Mouse (Mus musculus) limb, embryonic 10.5 days (tissue): ENCODE measurements around the gene Mapkapk2. TPM values are rescaled to one million over a fixed set of nuclear protein-coding genes. Genes with fewer than 3 reads are reported as not detected.

ENCODE experiments used
- DNase-seq: peaks from one replicate; pipeline ENCODE4 v3.0.0-alpha.2; 2017; ENCODE audit warnings: low spot score
- H3K27ac ChIP-seq: fragments of 300-500 bp; sonication (generic); 2 replicates; pipeline ENCODE4 v1.5.1; 2016; ENCODE audit warnings: mild to moderate bottlenecking
- H3K27me3 ChIP-seq: fragments of 300-500 bp; sonication (generic); 2 replicates; pipeline ENCODE4 v1.6.1; 2016; ENCODE audit warnings: low read depth, mild to moderate bottlenecking; ENCODE audit not compliant: poor library complexity, severe bottlenecking
- H3K36me3 ChIP-seq: fragments of 300-500 bp; sonication (generic); 2 replicates; pipeline ENCODE4 v1.6.1; 2016; ENCODE audit warnings: mild to moderate bottlenecking, moderate library complexity
- H3K4me1 ChIP-seq: fragments of 300-500 bp; sonication (generic); 2 replicates; pipeline ENCODE4 v1.6.1; 2016
- H3K4me3 ChIP-seq: fragments of 300-500 bp; sonication (generic); 2 replicates; pipeline ENCODE4 v1.5.1; 2016; ENCODE audit warnings: mild to moderate bottlenecking, moderate library complexity
- H3K9me3 ChIP-seq: fragments of 300-500 bp; sonication (generic); replicated peaks from 2 replicates; pipeline ENCODE4 v1.6.1; 2016; ENCODE audit warnings: mild to moderate bottlenecking
- WGBS: fragments of 180-500 bp; shearing (Covaris S2); methylation state at CpG from one replicate; pipeline ENCODE4 v1.1.7; 2016; 5-methylcytosine and 5-hydroxymethylcytosine counted together
- polyA plus RNA-seq: library from polyadenylated mRNA; unstranded; fragments of >200 nt; fragmentation: Nextera tagmentation; extraction: Ambion mirVana; gene quantifications from 2 replicates; pipeline ENCODE4 v1.2.1, GENCODE M21; 2016

Gene Mapkapk2
- polyA plus RNA-seq, 1 experiment from 2014 or later: 46.8 TPM

DNA sequence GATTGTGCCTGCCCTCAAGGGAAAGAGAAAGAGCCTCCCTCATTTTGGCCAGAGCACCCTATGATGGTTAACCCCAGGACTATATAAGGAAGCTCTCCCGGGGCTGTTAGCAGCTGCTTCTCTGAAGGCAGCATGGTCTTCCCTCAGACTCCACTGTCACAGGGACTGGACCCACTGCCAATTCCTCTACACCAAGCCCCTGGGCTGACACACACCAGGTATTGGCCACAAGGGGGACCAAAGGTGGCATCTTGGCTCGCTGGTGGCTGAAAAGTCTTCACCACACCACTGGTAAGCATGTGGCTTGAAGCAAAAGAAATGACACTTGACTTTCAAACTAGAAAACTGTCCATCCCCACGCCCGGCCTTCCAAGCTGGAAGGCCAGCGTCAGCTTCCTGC is 47.0 kb downstream of the Mapkapk2 start:
- WGBS: 85% methylated on average over 5 of the region's 5 CpGs

DNA sequence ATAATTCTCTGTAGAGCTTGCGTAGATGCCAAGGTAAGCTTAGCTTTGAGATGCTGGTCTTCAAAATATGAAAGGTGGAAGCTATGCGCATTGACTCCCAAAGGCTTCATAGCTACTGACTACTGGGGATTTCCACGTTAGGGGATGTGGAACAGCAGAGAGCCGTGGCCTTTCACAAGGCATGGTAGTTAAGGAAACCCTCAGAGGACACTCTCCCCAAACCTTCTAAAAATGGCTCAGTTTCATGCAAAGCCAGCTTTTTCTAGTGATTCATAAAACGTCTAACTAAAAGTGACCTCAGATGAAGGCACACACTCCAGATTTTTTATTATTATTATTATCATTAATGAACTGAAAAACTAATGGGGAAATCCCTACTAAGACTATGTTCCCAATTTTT is 47.6 kb downstream of the Mapkapk2 start:
- WGBS: 90% methylated on average over 5 of the region's 5 CpGs
- no peak for DNase-seq

More for the DNA sequence above, 47.0 kb downstream of the Mapkapk2 start:
- no peak for DNase-seq
- peaks cover 36% of the 10 kb centered on the region for H3K36me3 ChIP-seq
- H3K27me3 ChIP-seq: no peaks in the 10 kb centered on the region
- no peaks in the 10 kb centered on the region for H3K9me3 ChIP-seq
- H3K4me1 ChIP-seq: 0 out of 2 replicates have a peak, but pooled peaks cover 6% of the 10 kb centered on the region
- H3K27ac ChIP-seq: no peak overlapping the region
- H3K4me3 ChIP-seq: no peak overlapping the region

DNA sequence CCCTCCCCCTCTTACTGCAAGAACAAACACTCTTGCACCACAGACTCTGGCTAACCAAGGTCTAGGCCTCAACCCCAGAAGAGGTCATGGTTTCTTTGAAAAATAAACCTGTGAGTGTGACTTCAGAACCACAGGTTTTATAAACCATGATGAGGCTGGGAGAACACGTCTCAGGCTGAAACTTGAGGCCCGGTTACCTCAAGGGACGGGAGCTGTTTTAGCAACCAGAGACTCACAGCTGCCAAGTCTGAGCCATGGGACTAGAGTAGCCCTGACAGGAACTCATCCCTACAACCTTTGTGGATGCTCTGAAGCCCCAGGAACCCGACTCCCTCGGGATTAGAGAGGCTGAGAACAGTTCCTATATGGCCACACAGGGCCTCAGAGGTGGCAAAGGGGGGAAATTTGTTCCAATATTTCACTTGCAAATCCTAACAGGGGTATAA is 48.2 kb downstream of the Mapkapk2 start:
- Histone ChIP-seq H3K27me3 (no peaks in the 10 kb centered on the region), H3K4me1 (0 out of 2 replicates have a peak, but pooled peaks cover 6% of the 10 kb centered on the region), H3K36me3 (peaks cover 23% of the 10 kb centered on the region), H3K4me3 (no peak overlapping the region), H3K9me3 (no peaks in the 10 kb centered on the region), H3K27ac (no peak overlapping the region)
- WGBS: 80% methylated on average over 5 of the region's 5 CpGs
- DNase-seq: no peak

More for the DNA sequence above, 47.6 kb downstream of the Mapkapk2 start:
- Histone ChIP-seq H3K36me3 (peaks cover 30% of the 10 kb centered on the region), H3K4me3 (no peak overlapping the region), H3K9me3 (no peaks in the 10 kb centered on the region), H3K27ac (no peak overlapping the region), H3K27me3 (no peaks in the 10 kb centered on the region), H3K4me1 (0 out of 2 replicates have a peak, but pooled peaks cover 6% of the 10 kb centered on the region)

DNA sequence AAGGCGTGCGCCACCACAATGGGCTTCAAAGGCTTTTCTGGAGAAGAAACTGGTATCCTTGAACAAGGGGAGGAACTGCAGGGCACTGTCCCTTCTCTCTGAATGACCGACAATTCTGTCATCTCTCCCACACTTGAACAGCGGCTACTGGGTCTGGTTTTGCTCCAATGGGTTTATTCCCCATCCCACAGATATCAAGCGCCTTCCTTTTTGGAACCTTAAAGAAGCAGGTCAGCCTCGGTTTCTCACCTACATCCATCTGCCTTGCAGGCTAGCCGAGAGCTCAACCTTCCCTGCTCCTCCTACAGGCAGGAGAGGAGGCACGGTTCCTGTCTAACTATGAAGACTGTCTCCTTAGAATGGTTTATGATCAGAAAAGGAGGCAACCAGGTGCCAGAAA is 48.7 kb downstream of the Mapkapk2 start:
- WGBS: 87% methylated on average over 8 of the region's 8 CpGs
- Histone ChIP-seq H3K36me3 (peaks cover 19% of the 10 kb centered on the region), H3K9me3 (no peaks in the 10 kb centered on the region), H3K27me3 (no peaks in the 10 kb centered on the region), H3K4me3 (no peak overlapping the region), H3K27ac (no peak overlapping the region), H3K4me1 (0 out of 2 replicates have a peak, but pooled peaks cover 6% of the 10 kb centered on the region)
- DNase-seq: no peak

DNA sequence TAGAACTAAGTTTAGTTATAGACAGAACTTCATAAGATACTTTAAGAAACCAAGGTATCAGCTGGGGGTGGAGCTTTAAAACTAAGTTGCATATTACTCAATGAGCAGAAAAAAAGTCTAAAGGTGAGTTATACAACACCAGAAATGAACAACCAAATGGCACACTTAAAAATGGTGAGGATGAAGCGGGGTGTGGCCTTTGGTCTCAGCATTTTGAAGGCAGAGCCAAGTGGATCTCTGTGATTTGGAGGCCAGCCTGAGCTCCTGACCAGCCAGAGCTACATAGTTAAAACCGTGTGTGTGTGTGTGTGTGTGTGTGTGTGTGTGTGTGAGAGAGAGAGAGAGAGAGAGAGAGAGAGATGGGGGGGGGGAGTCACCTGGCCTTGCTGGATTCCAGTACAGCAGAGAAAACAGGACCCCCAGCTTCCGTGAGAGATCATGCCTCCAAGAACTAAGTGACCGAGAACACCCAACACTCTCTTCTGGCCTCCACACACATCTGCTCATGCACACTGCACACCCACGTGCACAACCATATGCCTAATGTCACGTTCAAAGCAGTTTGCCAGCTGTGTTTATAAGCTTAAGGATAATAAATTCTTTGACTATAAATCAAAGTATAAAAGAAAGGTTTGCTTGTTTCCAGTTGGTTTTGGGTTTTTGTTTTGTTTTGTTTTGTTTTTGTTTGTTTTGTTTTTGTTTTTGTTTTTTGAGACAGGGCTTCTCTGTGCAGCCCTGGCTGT is 49.3 kb downstream of the Mapkapk2 start:
- DNase-seq: no peak
- no peaks in the 10 kb centered on the region for H3K27me3 ChIP-seq
- no peaks in the 10 kb centered on the region for H3K9me3 ChIP-seq
- H3K4me1 ChIP-seq: 0 out of 2 replicates have a peak, but pooled peaks cover 6% of the 10 kb centered on the region
- H3K27ac ChIP-seq: no peak overlapping the region
- H3K36me3 ChIP-seq: peaks cover 14% of the 10 kb centered on the region
- WGBS: 84% methylated on average over 6 of the region's 6 CpGs
- no peak overlapping the region for H3K4me3 ChIP-seq

DNA sequence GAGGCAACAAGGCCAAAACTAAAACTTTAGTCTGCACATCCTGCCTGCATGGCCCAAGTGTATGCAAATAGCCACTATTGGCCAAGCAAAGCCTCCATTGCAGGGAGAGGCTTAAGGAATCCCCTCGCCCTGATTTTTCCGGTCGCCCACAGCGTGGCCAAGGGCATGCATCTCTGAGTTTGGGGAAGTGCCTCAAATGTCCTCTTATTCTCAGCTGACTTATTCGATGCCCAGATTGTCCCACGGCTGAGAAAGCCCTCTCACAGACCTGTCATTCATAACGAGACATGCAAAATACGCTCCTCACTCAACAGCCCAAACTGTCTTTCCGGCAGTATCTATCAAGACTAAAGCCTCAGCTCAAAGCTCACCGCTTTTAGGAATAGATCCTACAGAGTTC is 51.0 kb downstream of the Mapkapk2 start:
- Histone ChIP-seq H3K27ac (no peak overlapping the region), H3K4me3 (no peak overlapping the region), H3K9me3 (no peaks in the 10 kb centered on the region), H3K36me3 (no peaks in the 10 kb centered on the region), H3K4me1 (0 out of 2 replicates have a peak, but pooled peaks cover 6% of the 10 kb centered on the region), H3K27me3 (no peaks in the 10 kb centered on the region)
- no peak for DNase-seq
- WGBS: 91% methylated on average over 10 of the region's 10 CpGs

DNA sequence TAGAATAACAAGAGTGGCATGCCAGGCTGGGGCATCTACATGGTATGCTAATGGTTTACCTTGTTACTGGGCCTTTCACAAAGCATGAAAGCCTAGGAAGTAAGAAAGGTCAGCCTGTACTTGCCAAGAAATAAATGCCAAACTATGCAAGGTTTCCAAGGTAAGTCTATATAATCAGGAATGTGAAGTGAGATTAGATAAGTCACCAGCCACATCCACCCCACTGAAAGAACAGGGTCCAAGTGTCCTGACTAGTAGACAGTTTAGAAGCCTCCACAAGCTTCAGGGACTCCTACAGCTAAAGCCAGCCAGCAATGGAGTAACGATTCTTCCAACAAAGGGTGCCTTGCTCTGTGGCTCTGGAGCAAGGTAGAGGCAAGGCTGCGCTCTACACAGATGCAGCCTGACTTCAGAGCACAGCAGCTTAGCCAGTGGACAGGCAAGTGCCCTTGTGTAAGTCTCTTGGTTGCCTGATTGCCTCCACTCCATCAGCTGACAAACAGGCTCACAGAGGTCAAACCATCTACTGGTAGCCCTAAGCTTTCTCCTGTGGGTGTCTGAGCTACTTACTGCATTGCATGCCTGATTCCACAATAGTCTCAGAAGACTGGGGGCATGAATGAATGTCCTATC is 51.8 kb downstream of the Mapkapk2 start:
- Histone ChIP-seq H3K4me3 (no peak overlapping the region), H3K9me3 (no peaks in the 10 kb centered on the region), H3K36me3 (no peaks in the 10 kb centered on the region), H3K27me3 (no peaks in the 10 kb centered on the region), H3K27ac (no peak overlapping the region), H3K4me1 (0 out of 2 replicates have a peak, but pooled peaks cover under 1% of the 10 kb centered on the region)
- WGBS: 85% methylated on average over 2 of the region's 2 CpGs
- DNase-seq: no peak

DNA sequence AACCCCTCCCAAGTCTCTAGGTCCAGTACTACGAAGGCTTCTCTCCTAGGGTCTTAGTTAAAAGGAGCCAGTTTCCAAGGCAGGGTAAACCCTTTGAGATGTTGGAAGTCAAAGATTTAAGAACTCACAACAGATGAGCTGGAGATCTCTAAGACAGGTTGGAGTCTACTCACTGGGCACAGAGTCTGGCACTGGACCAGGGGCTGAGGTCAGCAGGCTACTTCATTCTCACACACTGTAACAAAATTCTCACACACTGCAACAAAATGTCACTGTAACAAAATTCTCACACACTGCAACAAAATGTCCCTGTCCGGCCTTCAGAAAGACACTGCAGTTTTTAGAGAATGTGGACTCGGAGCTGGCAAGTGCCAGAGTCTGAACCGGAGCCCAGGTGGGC is 54.0 kb downstream of the Mapkapk2 start:
- 89% methylated on average over 4 of the region's 4 CpGs for WGBS
- no peak overlapping the region for H3K4me3 ChIP-seq
- H3K4me1 ChIP-seq: no peaks in the 10 kb centered on the region
- H3K27ac ChIP-seq: no peak overlapping the region
- H3K27me3 ChIP-seq: no peaks in the 10 kb centered on the region
- no peaks in the 10 kb centered on the region for H3K36me3 ChIP-seq
- H3K9me3 ChIP-seq: no peaks in the 10 kb centered on the region
- DNase-seq: no peak

DNA sequence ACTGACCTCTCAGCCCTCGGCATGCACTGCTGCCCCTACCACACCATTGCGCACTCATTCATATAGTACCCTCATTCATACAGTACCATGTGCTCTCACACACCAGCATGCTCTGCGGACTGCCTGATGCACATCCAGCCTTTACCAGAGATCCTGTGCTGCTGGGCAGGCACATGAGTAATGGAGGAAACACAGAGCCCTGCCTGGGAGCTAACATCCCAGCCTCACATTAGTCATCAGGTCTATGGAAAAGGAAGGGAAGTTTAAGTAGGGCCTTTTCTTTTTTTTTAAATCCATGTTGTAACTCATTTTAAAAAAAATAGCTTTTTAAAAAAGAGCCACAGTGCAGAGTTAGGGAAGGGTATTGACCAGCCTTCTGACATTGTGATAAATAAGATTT is 54.9 kb downstream of the Mapkapk2 start:
- Histone ChIP-seq H3K4me1 (no peaks in the 10 kb centered on the region), H3K36me3 (no peaks in the 10 kb centered on the region), H3K27ac (no peak overlapping the region), H3K27me3 (no peaks in the 10 kb centered on the region), H3K4me3 (no peak overlapping the region), H3K9me3 (no peaks in the 10 kb centered on the region)
- no peak for DNase-seq
- WGBS: 88% methylated on average over 3 of the region's 3 CpGs

DNA sequence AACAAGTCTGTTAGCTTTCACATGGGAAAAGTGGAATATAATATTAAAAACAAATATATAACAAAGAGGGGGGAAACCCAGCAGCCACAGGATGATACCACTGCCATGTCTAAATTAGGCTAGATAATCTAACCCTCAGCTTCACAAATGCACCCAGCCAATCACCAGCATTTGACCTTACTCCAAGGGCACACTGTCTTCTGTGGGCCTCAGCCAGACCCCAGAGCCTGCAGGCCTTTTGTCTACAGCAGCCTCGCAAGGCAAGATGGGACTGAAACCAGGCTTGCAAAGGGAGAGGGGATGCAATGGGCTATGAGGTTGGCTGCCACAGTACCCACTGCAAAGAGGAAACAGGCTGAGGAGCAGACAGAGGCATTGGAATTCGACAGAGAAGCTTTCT is 55.4 kb downstream of the Mapkapk2 start:
- Histone ChIP-seq H3K9me3 (no peaks in the 10 kb centered on the region), H3K27me3 (no peaks in the 10 kb centered on the region), H3K4me1 (no peaks in the 10 kb centered on the region), H3K4me3 (no peak overlapping the region), H3K36me3 (no peaks in the 10 kb centered on the region), H3K27ac (no peak overlapping the region)
- 59% methylated on average over 2 of the region's 2 CpGs for WGBS
- DNase-seq: no peak

DNA sequence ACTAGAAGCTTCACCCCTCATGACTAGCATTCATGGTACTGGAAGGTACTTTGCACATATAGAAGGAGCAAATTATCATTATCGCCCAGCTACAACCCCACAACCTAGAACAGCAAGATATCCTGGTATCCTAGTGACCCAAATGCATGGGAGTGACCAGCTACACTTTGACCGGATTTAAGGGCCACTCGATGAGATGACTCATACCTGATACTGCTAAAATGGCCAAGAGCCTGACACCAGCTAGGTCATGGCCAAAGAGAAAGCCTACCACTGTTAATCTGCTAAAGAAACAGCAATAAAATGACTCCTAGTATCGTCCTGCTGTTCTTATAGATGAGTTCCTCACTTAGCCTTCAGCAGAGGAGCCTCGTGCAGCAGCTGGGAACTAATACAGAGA is 58.1 kb downstream of the Mapkapk2 start:
- no peaks in the 10 kb centered on the region for H3K27me3 ChIP-seq
- DNase-seq: no peak
- H3K36me3 ChIP-seq: no peaks in the 10 kb centered on the region
- no peak overlapping the region for H3K27ac ChIP-seq
- no peak overlapping the region for H3K4me3 ChIP-seq
- H3K4me1 ChIP-seq: no peaks in the 10 kb centered on the region
- H3K9me3 ChIP-seq: no peaks in the 10 kb centered on the region
- 92% methylated on average over 5 of the region's 5 CpGs for WGBS

DNA sequence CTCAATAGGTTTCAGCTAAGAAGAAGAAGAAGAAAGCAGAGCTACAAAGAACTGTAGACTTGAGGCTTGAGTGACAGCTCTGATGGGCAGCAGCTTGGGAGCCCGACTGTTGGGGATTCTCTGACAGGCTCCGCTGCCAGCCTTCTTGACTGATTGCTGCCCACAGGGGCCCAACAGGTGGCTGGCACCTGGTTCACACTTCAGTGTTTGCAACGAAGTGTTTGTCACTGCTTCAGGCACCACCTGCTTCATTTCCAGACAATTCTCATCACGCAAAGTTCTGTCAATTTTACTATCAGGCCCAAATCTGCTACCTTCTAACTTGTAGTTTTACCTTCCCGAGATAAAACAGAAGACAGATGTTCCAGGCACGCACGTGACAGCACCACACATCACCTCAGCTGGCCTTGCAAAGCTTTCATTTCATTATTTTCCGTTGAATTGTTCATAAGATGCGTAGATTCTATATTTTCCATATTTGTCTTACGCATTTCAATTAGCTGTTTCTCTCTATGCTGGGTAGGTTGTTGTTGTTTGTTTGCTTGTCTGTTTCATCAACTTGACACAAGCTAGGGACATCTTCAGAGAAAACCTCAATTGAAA is 59.1 kb downstream of the Mapkapk2 start:
- H3K4me3 ChIP-seq: no peak overlapping the region
- no peaks in the 10 kb centered on the region for H3K27me3 ChIP-seq
- H3K27ac ChIP-seq: no peak overlapping the region
- no peaks in the 10 kb centered on the region for H3K9me3 ChIP-seq
- no peaks in the 10 kb centered on the region for H3K4me1 ChIP-seq
- H3K36me3 ChIP-seq: no peaks in the 10 kb centered on the region
- 87% methylated on average over 10 of the region's 10 CpGs for WGBS
- no peak for DNase-seq

DNA sequence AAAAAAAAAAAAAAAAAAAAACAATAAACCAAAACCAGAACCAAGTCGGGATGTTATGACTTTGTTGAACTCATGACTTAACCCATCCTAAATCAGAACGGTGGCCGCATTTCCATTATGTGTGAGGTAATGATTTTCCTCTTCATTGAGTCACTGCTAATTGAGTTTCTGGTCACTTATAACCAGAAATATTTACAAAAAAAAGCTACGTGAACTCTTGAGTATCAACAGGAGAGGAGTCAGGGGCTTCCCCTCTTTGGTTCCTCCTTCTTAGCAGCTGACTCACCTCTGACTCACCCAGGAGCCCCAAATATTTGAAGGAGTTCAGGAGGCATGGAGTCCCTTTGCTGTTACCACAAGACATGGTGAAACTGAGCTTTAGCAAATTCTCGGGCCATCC is 59.6 kb downstream of the Mapkapk2 start:
- no peaks in the 10 kb centered on the region for H3K36me3 ChIP-seq
- H3K27ac ChIP-seq: no peak overlapping the region
- no peak overlapping the region for H3K4me3 ChIP-seq
- no peaks in the 10 kb centered on the region for H3K4me1 ChIP-seq
- no peaks in the 10 kb centered on the region for H3K9me3 ChIP-seq
- no peak for DNase-seq
- no peaks in the 10 kb centered on the region for H3K27me3 ChIP-seq
- WGBS: 96% methylated on average over 5 of the region's 5 CpGs
